Mouse (Mus musculus) liver, adult 2 months (tissue): ENCODE data around the gene Ccl8.

Experiments used
- CTCF ChIP-seq: fragments of 200-500 bp; IDR thresholded peaks from 2 replicates; pipeline ENCODE4 v1.5.1; 2011; ENCODE audit warnings: low read depth, low read length, control low read depth
- POLR2A ChIP-seq: fragments of 200-500 bp; IDR thresholded peaks from 2 replicates; pipeline ENCODE4 v1.6.1; 2011; ENCODE audit warnings: low read length, control low read depth; ENCODE audit not compliant: insufficient read depth; ENCODE audit errors: extremely low read depth

GRCm38 (mm10) chr11:82071076-82071475, 43.9 kb upstream of the Ccl8 start:
- no peak for TF ChIP-seq POLR2A
- TF ChIP-seq CTCF: no peak
